Mouse (Mus musculus) spleen, adult 2 months (tissue): ENCODE data around the gene Rbm39.

Experiments
- CTCF ChIP-seq: fragments of 200-500 bp; IDR thresholded peaks from 2 replicates; pipeline ENCODE4 v1.5.1; 2011; ENCODE audit warnings: mild to moderate bottlenecking, inconsistent platforms; ENCODE audit not compliant: insufficient read depth, insufficient read length, insufficient replicate concordance; ENCODE audit errors: extremely low read depth
- POLR2A ChIP-seq: fragments of 200-500 bp; IDR thresholded peaks from 2 replicates; pipeline ENCODE4 v1.6.1; 2011; ENCODE audit warnings: low read depth, low read length, inconsistent platforms

DNA sequence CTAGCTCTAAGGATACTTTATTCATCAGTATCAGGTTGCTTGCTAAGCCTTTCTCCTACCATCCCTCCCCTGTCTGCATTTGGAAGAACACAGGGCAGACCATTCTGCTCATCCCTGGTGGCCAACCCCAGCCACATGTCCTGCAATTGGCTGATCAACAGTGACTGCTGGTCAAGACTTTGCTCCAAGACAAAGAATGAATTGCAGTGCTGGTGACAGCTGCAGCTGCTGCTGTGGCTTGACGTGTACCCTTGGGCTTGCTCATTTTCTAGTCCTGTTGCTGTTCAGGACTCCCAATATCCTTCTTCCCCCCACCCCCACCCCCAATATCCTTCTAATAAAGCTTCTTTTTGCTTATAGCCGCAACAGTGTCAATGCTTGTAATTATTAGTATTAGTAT is 12.0 kb upstream of the Rbm39 start:
- TF ChIP-seq CTCF (no peak), POLR2A (no peak)
